Mouse (Mus musculus): ENCODE results near the gene Gm49322. TPM values are rescaled to one million over a fixed set of nuclear protein-coding genes. Genes with fewer than 3 reads are reported as not detected.
A peak's percentile ranks its signal among the peaks of the same experiment; 100 is the strongest.

Gene Gm49322
- polyA plus RNA-seq, 1 experiment from 2014 or later = 1.4 TPM

DNA sequence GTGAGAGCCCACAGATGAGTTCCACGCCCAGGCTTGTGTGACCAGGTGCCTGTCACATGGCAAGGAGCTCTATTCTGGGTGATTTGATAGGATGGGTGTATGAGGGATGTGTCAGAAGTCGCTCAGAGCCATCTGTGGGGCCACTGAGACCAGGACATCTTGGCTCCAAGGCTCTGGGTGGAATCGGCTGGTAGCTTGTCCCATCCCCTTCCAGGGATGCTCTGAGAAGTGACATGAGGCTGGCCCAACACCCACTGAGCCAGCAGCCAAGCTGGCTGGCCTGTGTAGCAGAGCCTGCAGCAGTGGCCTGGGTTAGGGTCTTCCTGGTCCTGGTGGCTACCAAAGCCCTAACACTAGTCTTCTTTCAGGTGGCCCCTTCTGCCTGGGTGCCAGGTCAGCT lies 2.6 kb downstream of the Gm49322 start:
- Histone ChIP-seq H3K27me3 (ENCODE audit: insufficient read depth, low read length) (no peaks in the 10 kb centered on the region), H3K4me2 (ENCODE audit: low read length) (no peak overlapping the region), H3K9ac (ENCODE audit: low read depth, low read length) (no peak overlapping the region), H3K36me3 (ENCODE audit: insufficient read depth, low read length) (peaks cover 41% of the 10 kb centered on the region), H3K4me3 (replicated peaks; ENCODE audit: low read depth, low read length) (no peak overlapping the region), H3K4me1 (replicated peaks; ENCODE audit: insufficient read depth, low read length) (peaks cover 8% of the 10 kb centered on the region; the same call in 1 of the 2 replicates), H3K27ac (no peak overlapping the region), H3K9me3 (replicated peaks; ENCODE audit: low read length) (no peaks in the 10 kb centered on the region)
- DNase-seq (ENCODE audit: low spot score) (no peak), ATAC-seq (replicated peaks; ENCODE audit: low FRiP score, low read depth) (no peak)
- TF ChIP-seq CTCF (IDR thresholded peaks at IDR 0.05; ENCODE audit: low read depth) = no peak
- 93% methylated on average over 3 of the region's 3 CpGs for WGBS

- no peak for TF ChIP-seq CTCF (IDR thresholded peaks at IDR 0.05; ENCODE audit: low read depth)
- H3K36me3 ChIP-seq (ENCODE audit: insufficient read depth, low read length) = peaks cover 47% of the 10 kb centered on the region
- WGBS = 90% methylated on average over 10 of the region's 10 CpGs
These were observed 3.6 kb downstream of the Gm49322 start for GRCm38 (mm10) chr10:80609269-80609924.

GRCm38 (mm10) chr10:80610116-80610785 lies 4.4 kb downstream of the Gm49322 start:
- no peak for DNase-seq (ENCODE audit: low spot score)
- no peaks in the 10 kb centered on the region for H3K4me1 ChIP-seq (replicated peaks; ENCODE audit: insufficient read depth, low read length)
- H3K4me2 ChIP-seq (ENCODE audit: low read length) = no peak overlapping the region
- H3K36me3 ChIP-seq (ENCODE audit: insufficient read depth, low read length) = peaks cover 51% of the 10 kb centered on the region
- H3K27me3 ChIP-seq (ENCODE audit: insufficient read depth, low read length) = no peaks in the 10 kb centered on the region
- no peak overlapping the region for H3K4me3 ChIP-seq (replicated peaks; ENCODE audit: low read depth, low read length)
- H3K27ac ChIP-seq = no peak overlapping the region
- 92% methylated on average over 9 of the region's 9 CpGs for WGBS
- no peak for ATAC-seq (replicated peaks; ENCODE audit: low FRiP score, low read depth)
- no peaks in the 10 kb centered on the region for H3K9me3 ChIP-seq (replicated peaks; ENCODE audit: low read length)
- no peak for TF ChIP-seq CTCF (IDR thresholded peaks at IDR 0.05; ENCODE audit: low read depth)
- H3K9ac ChIP-seq (ENCODE audit: low read depth, low read length) = no peak overlapping the region

More at GRCm38 (mm10) chr10:80609269-80609924, 3.6 kb downstream of the Gm49322 start:
- Histone ChIP-seq H3K4me1 (replicated peaks; ENCODE audit: insufficient read depth, low read length) (no peaks in the 10 kb centered on the region), H3K4me2 (ENCODE audit: low read length) (no peak overlapping the region), H3K4me3 (replicated peaks; ENCODE audit: low read depth, low read length) (no peak overlapping the region), H3K9me3 (replicated peaks; ENCODE audit: low read length) (no peaks in the 10 kb centered on the region), H3K9ac (ENCODE audit: low read depth, low read length) (no peak overlapping the region), H3K27ac (no peak overlapping the region), H3K27me3 (ENCODE audit: insufficient read depth, low read length) (no peaks in the 10 kb centered on the region)
- no peak for DNase-seq (ENCODE audit: low spot score)
- ATAC-seq (replicated peaks; ENCODE audit: low FRiP score, low read depth) = no peak

DNA sequence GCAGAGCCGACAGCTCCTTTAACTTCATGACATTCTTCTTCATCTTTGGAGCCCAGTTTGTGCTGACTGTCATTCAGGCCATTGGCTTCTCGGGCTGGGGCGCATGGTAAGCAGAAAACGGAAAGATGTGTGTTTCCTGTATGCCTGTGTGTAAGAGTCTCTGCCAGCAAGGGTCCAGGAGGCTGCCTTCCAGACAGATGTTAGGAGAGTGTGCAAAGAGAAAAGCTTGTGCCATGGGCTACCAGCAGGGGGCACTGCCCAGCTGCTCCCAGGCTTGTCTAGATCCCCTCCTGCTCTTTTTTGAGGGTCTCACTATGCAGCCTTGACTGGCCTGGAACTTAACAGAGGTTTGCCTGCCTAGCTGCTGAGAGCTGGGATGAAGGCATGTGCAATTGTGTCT lies 5.2 kb downstream of the Gm49322 start:
- Histone ChIP-seq H3K27ac (no peak overlapping the region), H3K27me3 (ENCODE audit: insufficient read depth, low read length) (no peaks in the 10 kb centered on the region), H3K4me3 (replicated peaks; ENCODE audit: low read depth, low read length) (no peak overlapping the region), H3K4me1 (replicated peaks; ENCODE audit: insufficient read depth, low read length) (no peaks in the 10 kb centered on the region), H3K9ac (ENCODE audit: low read depth, low read length) (no peak overlapping the region), H3K36me3 (ENCODE audit: insufficient read depth, low read length) (peaks cover 58% of the 10 kb centered on the region), H3K9me3 (replicated peaks; ENCODE audit: low read length) (no peaks in the 10 kb centered on the region), H3K4me2 (ENCODE audit: low read length) (no peak overlapping the region)
- DNase-seq (ENCODE audit: low spot score) = peak; percentile 69
- TF ChIP-seq CTCF (IDR thresholded peaks at IDR 0.05; ENCODE audit: low read depth) = peak; percentile 81
- no peak for ATAC-seq (replicated peaks; ENCODE audit: low FRiP score, low read depth)
- 72% methylated on average over 4 of the region's 4 CpGs for WGBS

DNA sequence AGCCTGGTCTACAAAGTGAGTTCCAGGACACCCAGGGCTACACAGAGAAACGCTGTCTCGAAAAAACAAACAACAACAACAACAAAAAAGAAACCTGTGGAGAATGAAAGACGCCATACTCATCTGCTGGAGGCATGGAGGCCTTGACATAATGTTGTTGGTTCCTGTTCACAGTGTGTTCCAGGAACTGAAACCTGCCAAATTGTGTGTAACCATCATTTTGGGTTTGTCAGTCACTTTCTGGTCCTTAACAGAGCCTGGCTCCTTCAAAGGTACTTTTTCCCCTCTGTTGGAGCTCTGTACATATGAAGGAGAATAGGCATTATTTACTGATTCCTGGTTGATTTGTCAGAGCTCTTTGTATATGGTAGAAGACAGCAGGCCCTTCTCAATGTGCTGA lies 6.1 kb downstream of the Gm49322 start:
- no peaks in the 10 kb centered on the region for H3K27me3 ChIP-seq (ENCODE audit: insufficient read depth, low read length)
- 88% methylated on average over 3 of the region's 3 CpGs for WGBS

DNA sequence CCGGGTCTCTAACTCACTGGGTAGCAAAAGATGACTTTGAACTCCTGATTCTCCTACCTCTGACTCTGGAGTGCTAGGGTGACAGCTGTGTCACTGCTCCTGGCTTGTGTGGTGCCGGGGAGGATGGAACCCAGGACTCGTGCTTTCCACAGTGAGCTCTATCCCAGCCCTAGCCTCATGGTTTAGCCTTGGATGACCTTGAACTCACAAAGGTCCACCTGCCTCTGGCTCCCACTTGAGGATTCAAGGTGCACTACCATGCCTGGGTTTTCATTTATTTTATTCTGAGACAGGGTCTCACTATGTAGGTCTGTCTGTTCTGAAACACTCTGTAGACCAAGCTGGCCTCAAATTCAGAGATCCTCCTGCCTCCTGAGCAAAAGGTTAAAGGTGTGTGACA lies 8.0 kb downstream of the Gm49322 start:
- Histone ChIP-seq H3K36me3 (ENCODE audit: insufficient read depth, low read length) (peaks cover 36% of the 10 kb centered on the region), H3K27ac (no peak overlapping the region), H3K4me2 (ENCODE audit: low read length) (no peak overlapping the region), H3K9ac (ENCODE audit: low read depth, low read length) (no peak overlapping the region), H3K4me3 (replicated peaks; ENCODE audit: low read depth, low read length) (no peak overlapping the region), H3K9me3 (replicated peaks; ENCODE audit: low read length) (no peaks in the 10 kb centered on the region), H3K4me1 (replicated peaks; ENCODE audit: insufficient read depth, low read length) (no peaks in the 10 kb centered on the region), H3K27me3 (ENCODE audit: insufficient read depth, low read length) (no peaks in the 10 kb centered on the region)
- 74% methylated on average over 3 of the region's 3 CpGs for WGBS
- ATAC-seq (replicated peaks; ENCODE audit: low FRiP score, low read depth) (no peak), DNase-seq (ENCODE audit: low spot score) (no peak)
- TF ChIP-seq CTCF (IDR thresholded peaks at IDR 0.05; ENCODE audit: low read depth) = no peak

More for the DNA sequence above, 6.1 kb downstream of the Gm49322 start:
- no peaks in the 10 kb centered on the region for H3K9me3 ChIP-seq (replicated peaks; ENCODE audit: low read length)
- no peak for ATAC-seq (replicated peaks; ENCODE audit: low FRiP score, low read depth)
- no peak overlapping the region for H3K27ac ChIP-seq
- H3K4me1 ChIP-seq (replicated peaks; ENCODE audit: insufficient read depth, low read length) = no peaks in the 10 kb centered on the region
- H3K36me3 ChIP-seq (ENCODE audit: insufficient read depth, low read length) = peaks cover 51% of the 10 kb centered on the region
- TF ChIP-seq CTCF (IDR thresholded peaks at IDR 0.05; ENCODE audit: low read depth) = no peak
- H3K4me3 ChIP-seq (replicated peaks; ENCODE audit: low read depth, low read length) = no peak overlapping the region
- no peak overlapping the region for H3K4me2 ChIP-seq (ENCODE audit: low read length)
- no peak overlapping the region for H3K9ac ChIP-seq (ENCODE audit: low read depth, low read length)
- no peak for DNase-seq (ENCODE audit: low spot score)

Data from kidney, postnatal 0 days (tissue).